Mouse (Mus musculus) cerebellum, adult 9-10 months (tissue): ENCODE measurements at regions not wholly inside any gene's neighbourhood (a gene's known extent, or its start where the extent isn't known, plus 50 kb on each side); places are given as distances from the start of the nearest gene placed in this dataset.

Source experiments
- DNase-seq: peaks from one replicate; pipeline ENCODE4 v3.0.0; 2022

DNA sequence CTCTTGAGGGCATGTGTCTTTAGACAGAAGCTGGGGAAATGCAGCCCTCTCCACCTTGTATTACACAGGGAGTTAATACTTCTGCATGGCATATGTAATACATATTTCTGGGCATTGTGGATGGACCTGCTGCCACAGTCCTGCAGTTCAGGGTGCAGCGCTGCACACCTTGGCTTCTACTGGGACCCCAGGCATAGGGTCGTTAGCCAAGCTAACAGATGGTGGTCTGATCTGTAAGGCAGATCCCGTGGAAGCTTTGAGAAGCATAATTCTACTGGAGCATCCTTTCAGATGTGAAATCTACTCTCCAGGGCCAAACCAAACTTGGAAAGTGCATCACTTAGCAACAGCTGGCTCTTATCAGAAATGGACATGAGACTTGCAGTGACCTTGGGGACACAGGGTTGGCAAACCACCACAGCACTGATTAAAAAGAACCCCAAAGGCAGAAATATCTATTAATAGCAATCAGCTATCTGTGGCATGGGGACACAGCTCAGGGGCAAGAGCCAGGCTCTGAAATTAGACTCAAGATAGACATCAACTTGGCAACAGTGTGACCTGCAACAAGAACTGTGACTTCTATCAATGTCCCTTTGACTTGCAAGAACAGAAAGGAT, 155.0 kb downstream of the Drd1 start:
- DNase-seq = no peak

DNA sequence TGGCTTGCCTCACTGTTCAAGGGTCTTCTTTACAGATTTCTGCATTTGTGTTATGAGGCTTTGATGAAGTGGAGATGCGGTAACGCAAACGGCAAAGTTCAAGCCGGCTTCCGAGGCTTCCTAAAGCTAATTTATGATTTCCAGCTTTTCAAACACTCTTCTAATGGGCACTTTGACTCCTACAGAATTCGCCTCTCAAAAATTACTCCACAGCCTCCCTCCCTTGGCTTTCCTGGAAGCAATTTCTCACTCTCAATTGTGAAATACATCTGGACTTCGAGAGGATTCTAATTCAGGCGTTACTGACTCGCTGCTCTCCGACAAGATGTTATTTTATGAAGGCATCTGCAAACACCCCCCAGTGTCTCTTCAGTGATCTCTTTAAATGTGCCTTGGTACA, 157.2 kb downstream of the Drd1 start:
- no peak for DNase-seq

DNA sequence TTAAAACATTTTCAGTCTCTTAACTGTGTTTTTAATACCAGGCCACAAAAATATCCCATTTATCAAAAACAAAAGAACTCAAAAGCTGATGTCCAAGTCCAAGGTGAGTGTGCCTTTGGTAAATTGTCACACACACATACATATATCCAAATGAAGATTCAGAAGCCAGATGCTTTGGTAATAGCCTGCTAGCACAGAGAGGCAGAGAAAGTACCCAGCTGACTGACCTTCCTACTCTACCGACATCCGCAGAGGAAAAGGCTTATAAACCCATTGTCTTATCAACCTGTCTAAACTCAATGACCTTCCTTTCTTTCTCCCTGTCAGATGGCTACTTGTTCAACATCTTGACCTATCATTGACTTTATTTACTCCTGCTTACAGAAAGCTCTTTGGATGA, 158.3 kb downstream of the Drd1 start:
- no peak for DNase-seq

DNA sequence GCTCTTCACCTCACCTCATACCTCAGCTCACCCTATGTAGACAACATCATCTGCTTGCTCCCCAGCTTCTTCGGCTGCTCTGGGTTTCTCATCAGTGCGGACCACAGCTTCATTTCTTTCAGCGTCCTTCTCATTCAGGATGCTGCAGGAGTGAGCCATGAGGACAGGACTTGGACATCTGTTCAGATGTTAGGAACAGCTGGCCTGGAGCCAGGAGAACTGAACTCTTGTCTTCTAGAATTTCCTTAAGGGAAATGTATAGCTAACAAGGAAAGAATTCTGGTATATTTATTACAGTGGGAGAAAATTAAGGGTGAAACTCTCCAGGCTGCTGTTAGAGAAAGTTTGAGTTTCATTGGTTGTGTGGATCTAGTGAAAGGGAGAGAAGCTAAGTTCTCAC, 167.1 kb downstream of the Drd1 start:
- DNase-seq = no peak

DNA sequence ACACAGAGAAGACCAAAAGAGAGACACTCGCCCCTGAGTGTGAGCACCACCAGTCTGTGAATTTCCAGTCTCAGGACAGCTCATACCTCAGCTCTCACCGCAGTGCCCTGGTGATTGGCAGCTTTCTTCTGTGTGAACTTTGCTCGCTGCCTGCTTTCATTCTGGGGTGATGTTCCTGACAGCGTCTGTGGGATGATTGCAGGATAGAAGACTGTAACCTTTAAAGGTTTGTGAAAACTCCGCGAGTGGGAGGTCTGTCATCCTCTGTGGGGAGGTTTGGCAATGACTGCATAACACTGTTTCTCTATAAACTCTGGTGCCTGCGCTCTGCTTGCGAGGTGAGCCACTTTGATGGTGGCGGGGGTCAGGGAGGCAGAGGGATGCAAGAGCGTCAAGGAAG, 169.7 kb downstream of the Drd1 start:
- no peak for DNase-seq

DNA sequence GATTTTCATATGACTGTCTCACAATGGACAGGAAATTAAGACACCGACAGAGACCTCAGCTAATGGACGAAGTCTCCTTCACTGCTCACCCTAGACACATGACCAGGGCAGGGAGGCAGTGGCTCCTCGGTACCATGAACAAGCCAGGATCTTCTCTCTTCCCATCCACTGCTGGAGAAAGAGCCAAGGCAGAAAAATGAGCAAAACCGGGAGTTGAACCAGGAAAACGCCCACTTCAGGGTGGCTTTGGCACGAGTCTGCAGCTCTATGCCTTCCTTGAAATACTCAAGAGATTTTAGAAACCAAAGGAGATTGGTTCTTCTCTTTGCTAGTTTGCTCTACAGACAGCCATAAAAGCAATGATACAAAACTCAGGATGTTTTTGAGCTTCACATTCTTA, 172.3 kb downstream of the Drd1 start:
- DNase-seq = no peak

DNA sequence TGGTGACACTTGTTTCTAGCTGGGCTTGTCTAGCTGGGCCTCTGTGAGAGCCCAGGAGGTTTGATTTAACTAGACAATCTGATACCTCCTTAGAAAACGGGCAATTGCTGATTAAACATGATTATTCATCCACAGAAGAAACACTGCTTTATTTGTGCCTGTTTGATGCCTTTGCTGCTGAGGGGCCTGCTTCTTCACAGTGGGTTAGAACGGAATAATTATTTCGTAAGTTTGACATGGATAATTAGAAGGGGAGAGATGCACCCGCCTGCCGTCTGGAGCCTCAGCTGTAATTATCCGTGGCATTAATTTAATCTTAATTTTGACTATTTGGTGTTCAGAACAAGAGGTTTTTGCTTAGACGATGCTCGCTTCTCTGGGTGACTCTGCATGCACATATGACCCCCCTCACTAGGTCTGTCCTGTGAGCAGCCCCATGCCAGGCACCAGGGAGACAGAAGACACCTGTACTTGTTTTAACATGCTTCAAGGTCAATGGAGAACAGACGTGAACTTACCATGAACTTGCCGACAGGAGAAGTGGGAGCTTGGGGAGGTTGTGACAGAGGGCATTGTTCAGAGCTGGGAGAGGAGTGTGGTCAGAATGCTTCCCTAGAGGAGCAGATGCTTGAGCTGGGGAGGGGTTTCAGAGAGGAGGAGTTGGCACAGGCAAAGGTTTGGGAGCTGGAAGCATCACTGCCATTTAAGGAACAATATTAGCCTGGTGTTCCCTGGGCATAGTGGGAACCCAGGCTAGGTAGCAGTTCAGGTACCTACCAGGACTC, 174.8 kb downstream of the Drd1 start:
- no peak for DNase-seq

DNA sequence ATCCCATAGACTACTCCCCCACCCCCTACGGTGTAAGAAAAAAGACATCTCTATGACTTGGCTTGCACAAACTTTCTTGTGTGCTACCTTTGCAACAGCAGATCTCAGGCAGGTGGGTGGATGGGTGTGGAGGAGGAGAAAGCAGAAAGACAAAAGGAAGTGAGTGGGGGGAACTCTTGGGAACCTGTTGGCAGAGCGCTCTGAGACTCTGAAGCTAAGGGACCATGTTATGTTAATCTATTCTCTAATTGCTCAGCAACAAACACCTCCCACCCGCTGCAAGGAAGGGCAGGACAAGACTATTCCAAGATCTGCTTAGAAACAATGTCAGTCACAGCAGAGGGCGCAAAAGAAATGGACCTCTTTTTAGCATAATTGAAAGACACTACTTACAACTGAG, 180.0 kb downstream of the Drd1 start:
- DNase-seq = no peak

DNA sequence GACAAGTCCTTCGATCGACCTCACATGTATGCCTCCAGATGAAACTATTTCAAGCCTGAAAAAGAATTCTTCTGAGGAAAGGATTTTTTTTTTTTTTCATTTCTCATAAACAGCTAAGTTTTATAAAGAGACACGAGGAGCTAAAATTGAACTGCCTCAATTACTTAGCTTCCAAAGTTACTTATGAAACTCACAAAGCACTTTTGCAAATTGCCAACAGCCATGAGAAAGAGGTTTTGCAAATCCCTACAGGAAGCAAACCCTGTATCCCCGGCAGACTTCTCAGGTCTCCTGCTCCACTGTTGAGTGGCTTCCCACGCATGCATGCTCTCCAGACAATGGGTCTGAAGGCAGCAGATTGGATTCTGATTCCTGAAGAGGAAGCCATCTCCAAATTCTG, 190.2 kb downstream of the Drd1 start:
- DNase-seq = no peak

DNA sequence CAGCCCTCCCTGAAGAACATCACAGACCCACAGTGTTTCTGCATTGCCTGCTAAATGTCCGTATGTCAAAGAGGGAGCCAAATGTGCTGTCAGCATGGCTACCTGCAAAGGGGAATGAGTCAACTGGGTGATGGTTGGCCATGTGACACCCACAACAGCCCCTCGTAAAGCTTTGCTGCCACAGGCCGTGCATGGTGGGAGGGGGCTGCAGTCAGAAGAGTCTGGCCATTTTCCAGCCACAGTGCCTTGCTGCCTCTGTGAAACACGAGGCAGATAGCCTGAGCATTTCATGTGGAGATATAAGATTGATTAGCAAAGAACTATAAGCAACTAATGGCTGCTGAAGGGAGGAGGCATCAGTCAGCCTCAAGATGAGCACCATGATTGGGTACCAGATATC, 193.2 kb downstream of the Drd1 start:
- DNase-seq = no peak

DNA sequence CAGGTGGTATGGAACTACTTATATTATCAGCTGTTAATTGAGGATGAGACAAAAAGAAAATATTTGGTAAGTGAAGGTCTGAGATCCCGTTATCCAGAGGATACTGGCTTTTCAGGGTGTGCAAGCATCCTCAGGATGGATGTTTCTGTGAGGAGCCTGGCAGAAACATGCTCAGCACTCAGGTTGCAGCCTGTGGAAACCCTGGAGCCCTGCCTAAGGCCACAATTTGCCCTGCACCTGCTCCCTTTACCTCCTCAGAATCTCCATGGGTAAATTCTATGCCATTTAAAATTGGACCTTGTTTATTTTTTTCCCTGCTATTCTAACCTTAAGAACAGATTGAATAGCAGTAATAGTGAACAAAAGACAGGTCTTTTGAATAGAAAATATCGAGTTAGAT, 201.3 kb downstream of the Drd1 start:
- DNase-seq = no peak

DNA sequence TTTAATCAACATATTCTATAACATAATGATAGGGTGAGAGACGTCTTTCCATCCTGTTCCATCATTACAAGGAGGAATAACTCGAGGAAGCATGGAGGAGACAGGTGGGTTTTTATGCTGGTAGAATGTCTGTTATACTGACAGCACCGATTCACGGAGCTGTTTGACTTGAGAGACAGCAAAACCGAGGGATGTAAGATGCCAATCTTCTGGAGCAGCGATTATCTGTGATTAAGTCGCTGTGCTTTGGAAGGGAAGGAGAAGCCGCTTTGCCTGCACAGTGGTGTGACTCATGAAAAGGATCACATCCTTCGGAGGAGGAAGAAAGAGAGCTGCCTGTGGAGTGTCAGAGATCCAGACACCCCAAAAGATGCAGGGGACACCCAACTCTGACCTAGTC, 205.4 kb downstream of the Drd1 start:
- DNase-seq = no peak

DNA sequence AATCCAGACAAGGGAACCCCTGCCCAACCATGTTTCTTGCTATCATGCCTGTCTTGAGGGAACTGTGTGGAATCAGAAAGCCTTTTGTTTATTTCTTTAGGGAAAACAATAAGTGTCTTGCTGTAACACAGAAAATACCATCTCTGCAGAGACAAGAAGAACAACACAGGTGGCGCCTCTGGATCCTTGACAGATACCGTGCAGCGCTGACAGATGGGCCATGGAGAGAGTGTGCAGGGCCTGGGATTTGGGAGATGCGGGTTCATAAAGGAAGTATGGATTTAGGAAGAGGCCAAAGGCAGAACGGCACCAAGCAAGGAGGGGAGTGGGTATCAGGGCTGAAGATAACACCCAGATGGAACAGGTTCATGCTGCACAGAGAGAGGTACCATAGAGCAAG, 209.3 kb downstream of the Drd1 start:
- peak; percentile 83 for DNase-seq

DNA sequence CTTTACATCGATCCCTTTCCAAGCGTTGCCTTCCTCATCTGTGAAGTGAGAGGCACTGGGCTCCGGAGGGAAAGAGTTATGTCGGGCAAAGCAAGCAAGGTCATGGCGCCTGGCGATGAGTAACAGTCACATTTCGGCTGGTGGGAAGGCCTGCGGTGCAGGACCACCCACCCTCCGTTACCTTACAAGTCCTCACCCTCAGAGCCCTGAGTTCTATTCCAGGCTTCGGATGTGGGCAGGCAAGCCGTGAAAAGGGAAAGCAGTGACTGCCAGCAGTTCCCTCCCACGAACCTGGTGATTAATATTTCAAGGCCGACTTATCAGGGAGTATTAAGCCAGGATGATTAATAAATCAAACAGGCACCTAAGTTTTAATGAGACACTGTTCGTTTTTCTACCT, 209.7 kb downstream of the Drd1 start:
- no peak for DNase-seq

DNA sequence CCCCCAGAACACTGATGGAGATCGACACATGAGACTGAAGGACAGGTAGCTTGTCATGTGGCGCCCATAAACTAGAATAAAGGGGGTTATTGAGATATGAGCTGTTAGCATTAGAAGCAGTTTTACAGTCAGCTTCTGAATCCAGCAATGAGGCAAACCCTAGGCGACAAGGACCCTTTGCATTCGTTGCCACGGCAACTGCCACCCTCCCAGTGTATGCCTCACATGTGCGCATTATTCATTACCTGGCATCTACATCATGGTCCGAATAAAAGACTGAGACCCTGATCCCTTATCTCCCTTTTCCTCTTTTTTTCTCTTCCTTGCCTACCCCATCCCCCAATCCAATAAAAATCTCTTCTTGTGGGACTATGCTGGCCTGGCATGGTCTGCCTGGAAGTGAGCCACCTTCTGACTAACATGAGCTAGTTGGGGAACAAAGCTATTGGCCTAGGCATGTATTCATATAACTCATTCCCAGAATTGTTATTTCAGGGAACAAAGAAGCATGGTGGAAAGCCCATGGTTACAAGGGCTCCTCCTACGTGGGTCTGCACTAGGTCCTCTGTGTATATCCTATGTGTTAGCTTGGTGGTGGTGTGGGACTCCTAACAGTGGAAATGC, 229.4 kb downstream of the Drd1 start:
- no peak for DNase-seq

DNA sequence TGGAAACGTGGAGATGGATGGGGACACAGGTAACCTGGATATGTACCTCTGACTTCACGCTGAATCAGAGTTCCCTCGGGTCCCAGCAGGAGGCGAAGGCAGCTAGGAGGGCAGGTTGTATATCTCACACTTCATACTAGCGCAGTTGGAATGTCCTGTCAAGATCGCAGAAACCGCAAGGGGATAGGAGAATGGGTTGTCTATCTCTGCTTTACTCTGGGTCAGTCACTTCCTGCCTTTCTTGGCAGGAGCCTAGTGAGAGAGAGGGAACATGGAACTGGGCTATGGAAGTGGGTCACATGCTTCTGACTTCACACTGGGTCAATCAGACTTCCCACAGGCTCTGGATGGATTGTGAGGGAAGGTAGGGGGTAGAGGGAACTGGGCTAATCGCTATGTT, 233.4 kb downstream of the Drd1 start:
- no peak for DNase-seq

DNA sequence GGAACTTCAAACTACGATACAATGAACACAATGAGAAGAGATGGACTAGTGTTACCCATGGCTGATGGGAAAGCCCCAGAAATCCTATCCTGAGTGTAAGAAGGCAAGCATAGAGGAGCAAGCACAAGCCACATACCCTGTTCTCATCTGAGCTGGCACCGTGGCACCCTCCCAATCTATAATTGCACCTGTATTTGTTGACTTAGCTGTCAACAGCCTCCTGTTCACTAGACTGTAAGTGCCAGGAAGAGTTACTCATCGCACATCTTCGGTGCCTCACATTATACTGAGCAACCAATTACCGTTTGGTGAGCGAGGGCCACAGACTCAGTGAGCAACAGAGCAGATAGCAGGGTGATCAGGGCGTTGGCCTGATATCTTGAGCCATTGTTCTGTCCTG, 239.9 kb downstream of the Drd1 start:
- DNase-seq = no peak

DNA sequence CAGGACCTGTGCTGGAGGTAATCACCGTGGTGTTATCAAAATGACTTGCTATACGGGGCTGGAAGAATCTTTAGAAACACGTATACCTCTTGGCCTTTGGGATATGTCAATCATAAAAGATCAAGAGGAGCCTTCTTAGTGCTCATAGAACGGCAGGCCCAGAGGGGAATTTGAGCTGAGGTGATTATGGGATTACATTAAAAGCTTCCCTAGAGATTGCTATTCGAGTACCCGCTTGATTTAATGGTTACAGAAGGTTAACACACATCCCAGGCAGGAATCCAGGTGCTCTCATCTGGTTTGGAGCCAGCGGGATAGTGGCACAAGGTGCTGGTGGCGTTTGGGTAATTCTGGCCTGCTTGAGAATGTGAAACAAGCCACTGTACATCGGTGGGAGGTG, 241.4 kb downstream of the Drd1 start:
- no peak for DNase-seq

DNA sequence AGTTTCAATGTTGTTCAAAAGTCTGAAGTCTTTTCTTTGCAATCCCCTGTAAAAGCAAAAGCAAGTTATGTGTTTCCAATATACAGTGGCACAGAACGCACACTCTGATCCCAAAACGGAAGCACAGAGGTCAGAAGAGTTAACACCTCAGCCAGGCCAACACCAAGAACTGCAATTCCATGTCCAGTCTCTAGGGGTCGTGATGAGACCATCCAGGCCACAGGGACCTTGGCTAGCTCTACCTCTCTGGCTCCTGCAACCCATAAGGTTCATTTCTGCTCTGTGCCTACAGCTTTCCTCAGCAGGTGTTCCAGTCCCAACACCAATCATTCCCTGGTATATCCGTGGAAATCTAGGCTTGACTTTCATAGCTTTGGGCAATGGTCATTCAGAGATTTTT, 243.6 kb downstream of the Drd1 start:
- peak; percentile 70 for DNase-seq

DNA sequence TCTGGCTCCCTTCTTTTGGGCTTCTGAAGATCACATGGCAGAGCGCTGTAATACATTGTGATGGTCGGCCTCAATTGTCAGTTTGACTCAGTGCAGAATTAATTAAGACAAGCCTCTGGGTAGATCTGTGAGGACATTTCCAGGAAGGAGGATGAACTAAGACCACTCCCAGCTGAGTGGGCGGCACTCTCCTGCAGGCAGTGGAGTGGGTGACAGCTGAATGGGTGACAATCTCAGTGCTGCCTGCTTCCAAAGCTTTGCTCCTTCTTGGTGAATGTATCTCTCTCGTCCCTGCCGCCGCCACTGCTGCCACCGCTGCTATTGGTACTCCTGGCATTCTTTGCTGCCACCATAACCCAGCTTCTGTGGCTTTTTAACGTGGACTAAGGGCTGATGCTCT, 244.4 kb downstream of the Drd1 start:
- no peak for DNase-seq

DNA sequence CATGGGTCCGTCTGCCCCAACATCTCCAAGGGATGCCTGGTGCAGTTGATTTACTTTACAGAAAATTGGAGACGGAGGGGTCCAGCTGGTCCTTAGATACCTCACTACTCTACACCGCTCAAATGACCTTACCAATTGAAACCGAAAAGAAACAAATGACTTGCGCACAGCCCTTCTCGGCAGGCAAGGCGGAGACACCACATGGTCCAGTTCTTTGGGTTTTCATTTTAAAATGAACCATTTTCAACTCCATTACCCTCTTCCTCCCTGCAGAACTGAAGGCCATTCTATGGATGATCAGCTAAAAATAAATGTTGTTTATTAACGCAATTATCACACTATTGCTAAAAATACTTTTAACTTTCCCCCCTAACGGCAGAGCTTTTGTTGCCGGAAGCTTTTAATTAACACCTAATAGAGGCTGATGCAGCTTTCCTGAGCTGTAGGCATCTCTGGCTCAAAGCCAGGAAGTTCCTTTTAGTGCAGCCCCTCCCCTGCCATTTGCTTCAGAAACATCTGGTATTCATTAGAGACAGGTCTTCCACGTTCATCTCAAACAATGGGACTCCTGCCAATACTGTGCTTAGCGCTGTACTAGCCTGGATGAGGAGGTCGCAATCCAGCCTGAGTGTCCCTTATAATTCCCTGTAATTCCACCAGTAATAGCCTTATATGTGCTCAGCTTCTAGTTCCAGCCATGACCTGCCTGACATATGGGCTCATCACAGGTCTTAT, 247.5 kb downstream of the Drd1 start:
- no peak for DNase-seq

DNA sequence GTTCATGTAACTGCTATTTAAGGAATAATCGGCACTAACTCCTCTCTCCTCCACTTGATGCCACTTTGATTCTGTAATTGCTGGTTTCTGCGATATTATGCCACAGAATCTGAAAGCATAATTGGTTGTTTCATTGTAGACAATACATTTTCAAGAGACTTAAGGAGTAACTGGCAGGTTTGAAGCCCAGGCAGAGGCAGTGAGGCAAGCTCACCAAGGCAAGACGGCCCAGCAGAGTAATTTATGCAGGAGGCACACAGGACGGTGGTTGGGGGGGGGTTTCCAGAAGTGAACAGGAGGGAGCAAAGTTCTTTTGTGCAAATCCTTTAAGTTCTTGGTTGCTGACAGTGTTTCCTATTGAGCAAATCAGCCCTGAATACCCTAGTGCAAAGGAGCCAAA, 249.6 kb downstream of the Drd1 start:
- DNase-seq = no peak

DNA sequence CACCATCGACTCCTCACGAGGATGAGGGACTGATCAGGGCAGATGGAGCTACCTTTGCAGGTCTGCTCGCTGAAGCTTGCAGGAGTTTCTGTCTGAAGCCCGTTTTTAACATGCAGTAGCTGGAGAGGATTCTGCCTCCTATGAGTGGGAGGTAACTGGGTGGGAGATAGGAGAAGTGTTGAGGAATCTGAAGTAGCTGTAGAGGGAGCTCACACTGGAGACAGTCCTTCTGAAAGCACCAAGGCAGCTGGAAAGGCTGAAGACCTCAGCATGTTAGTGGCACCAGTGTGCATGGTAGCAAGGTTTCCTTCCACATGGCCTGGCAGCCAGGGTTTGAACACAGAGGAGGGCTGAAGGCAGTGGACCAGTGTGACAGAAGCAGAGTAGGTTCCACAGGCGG, 254.5 kb downstream of the Drd1 start:
- DNase-seq = no peak

DNA sequence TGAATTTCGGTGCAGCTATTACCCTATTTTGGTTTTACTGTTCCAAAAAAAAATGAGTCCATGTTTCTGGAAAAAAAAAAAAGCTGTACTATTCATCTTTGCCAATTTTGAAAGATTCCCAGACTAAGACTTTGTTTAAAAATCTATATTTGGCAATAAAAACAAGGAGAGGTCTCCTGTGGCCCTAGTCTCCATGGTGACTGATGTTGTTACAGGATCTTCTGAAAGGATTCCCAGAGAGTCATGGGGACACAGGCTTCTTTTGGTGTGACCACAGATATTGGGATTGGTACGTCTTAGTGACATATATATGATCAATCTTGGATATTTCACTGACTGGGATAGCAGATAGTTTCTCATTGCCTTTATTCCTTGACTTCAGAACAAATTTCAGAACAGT, 266.7 kb downstream of the Drd1 start:
- no peak for DNase-seq
